Comparison of ENCODE assay signal across 21 mouse cellular contexts in genomic region chr10:21724999-21725398, GRCm38 (mm10).
"Had no signal": no experiment of that assay in that cellular context is flagged by ENCODE, and none has a peak within 500 bp of the region (broad histone marks: within the 10 kb centered on the region; RNA-seq: fewer than 3 reads in every experiment).

No protein-coding gene starts in this region.

- DNase-seq: kidney, adult 11 months; kidney, adult 9 months; kidney, postnatal 14 days; layer of hippocampus, adult 9-11 months; layer of hippocampus, postnatal 36 days; left cerebral cortex, postnatal 4 days; liver, embryonic 13.5 days; liver, postnatal 0 days had no signal

- H3K4me1 ChIP-seq: heart, embryonic 13.5 days; heart, embryonic 15.5 days; hindbrain, embryonic 10.5 days; hindbrain, embryonic 12.5 days; kidney, embryonic 15.5 days; limb, embryonic 13.5 days; limb, embryonic 15.5 days; liver, embryonic 13.5 days; liver, embryonic 15.5 days had no signal

- H3K9me3 ChIP-seq: heart, embryonic 13.5 days; heart, embryonic 15.5 days; hindbrain, embryonic 10.5 days; hindbrain, embryonic 12.5 days; kidney, embryonic 15.5 days; limb, embryonic 13.5 days; limb, embryonic 15.5 days; liver, embryonic 13.5 days; liver, embryonic 15.5 days had no signal

- H3K27ac ChIP-seq: heart, embryonic 13.5 days; heart, embryonic 15.5 days; hindbrain, embryonic 10.5 days; hindbrain, embryonic 12.5 days; hindbrain, embryonic 14.5 days; kidney, embryonic 15.5 days; kidney, postnatal 0 days; limb, embryonic 13.5 days; limb, embryonic 15.5 days; liver, embryonic 13.5 days; liver, embryonic 15.5 days had no signal

- H3K4me2 ChIP-seq: heart, embryonic 11.5 days; heart, embryonic 13.5 days; heart, embryonic 15.5 days; hindbrain, embryonic 12.5 days; hindbrain, embryonic 14.5 days; kidney, embryonic 15.5 days; limb, embryonic 13.5 days; limb, embryonic 15.5 days; liver, embryonic 13.5 days; liver, embryonic 15.5 days had no signal

- H3K4me3 ChIP-seq: heart, embryonic 13.5 days; heart, embryonic 15.5 days; hindbrain, embryonic 10.5 days; hindbrain, embryonic 12.5 days; kidney, embryonic 15.5 days; limb, embryonic 13.5 days; limb, embryonic 15.5 days; liver, embryonic 13.5 days; liver, embryonic 15.5 days had no signal

- H3K9ac ChIP-seq: heart, embryonic 13.5 days; heart, embryonic 15.5 days; hindbrain, embryonic 12.5 days; hindbrain, embryonic 14.5 days; kidney, embryonic 15.5 days; limb, embryonic 13.5 days; limb, embryonic 15.5 days; liver, embryonic 13.5 days; liver, embryonic 15.5 days; liver, postnatal 0 days had no signal

- H3K36me3 ChIP-seq: heart, embryonic 13.5 days; heart, embryonic 15.5 days; hindbrain, embryonic 10.5 days; hindbrain, embryonic 12.5 days; kidney, embryonic 15.5 days; limb, embryonic 13.5 days; limb, embryonic 15.5 days; liver, embryonic 13.5 days; liver, embryonic 15.5 days had no signal

- ATAC-seq: hindbrain, embryonic 16.5 days; intestine, embryonic 16.5 days; liver, postnatal 0 days had no signal

- H3K27me3 ChIP-seq: heart, embryonic 13.5 days; heart, embryonic 15.5 days; hindbrain, embryonic 12.5 days; kidney, embryonic 15.5 days; limb, embryonic 13.5 days; limb, embryonic 15.5 days; liver, embryonic 13.5 days; liver, embryonic 15.5 days had no signal
